Mouse (Mus musculus) spleen, embryonic (tissue): ENCODE data around the gene Lrrc28.
"Not testable (repeated sequence)": the region's sequence is repeated elsewhere in the genome, so short reads cannot be mapped to it uniquely, and the experiment has no call there.

Experiments used
- CTCF ChIA-PET: fragments of 350-600 bp; sonication (Branson Sonifier 250); formaldehyde crosslinking; loops from one replicate; lab custom pipeline; 2022; lab: Charles Lee

The Lrrc28 gene

DNA sequence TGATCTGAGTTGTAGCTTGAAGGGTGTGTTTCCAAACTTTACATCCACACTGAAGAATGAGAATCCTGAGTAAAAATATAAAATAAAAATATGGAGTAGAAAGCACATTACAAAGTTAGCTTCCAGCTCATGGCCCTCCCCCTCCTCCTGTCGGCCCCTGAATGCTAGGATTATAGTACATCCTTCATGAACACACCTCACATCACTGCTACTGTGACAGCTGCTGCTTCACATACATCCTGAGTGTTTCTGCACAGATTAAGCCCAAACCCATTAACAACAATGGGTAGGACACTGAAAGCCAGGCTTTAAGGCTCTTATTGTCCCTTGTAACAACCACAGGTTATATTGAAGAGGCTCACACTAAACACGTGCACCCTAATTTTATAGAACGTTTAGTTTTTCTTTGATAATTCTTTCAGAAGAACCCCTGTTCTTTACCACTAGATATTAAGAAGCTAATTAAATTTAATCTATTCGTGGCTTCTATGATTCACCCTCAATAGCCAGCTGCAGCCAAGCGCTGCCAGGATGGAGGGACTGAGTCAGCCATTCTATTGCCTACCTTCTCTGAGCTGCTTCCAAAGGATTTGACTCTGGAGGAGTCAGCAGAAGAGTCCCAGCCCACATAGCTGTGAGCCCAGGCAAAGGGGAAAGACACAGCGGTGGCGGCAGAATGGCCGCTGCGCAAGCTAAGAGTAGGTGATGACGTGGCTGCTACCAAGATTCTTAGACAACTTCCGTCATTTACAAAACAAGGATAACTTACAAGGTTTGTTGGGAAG, 108.3 kb downstream of the Lrrc28 start:
- CTCF ChIA-PET = no interaction called here

- CTCF ChIA-PET = no interaction called here
Measured at GRCm38 (mm10) chr7:67535941-67536340, 109.1 kb downstream of the Lrrc28 start.

GRCm38 (mm10) chr7:67530981-67531380, 114.1 kb downstream of the Lrrc28 start:
- CTCF ChIA-PET = no interaction called here

- CTCF ChIA-PET = no interaction called here
Measured at GRCm38 (mm10) chr7:67529381-67529780, 115.7 kb downstream of the Lrrc28 start.

- CTCF ChIA-PET = no interaction called here
Measured at GRCm38 (mm10) chr7:67528821-67529221, 116.2 kb downstream of the Lrrc28 start.

- CTCF ChIA-PET = no interaction called here
Measured at GRCm38 (mm10) chr7:67528063-67528811, 116.8 kb downstream of the Lrrc28 start.

- CTCF ChIA-PET = no interaction called here
Measured at GRCm38 (mm10) chr7:67525886-67526580, 119.0 kb downstream of the Lrrc28 start.

DNA sequence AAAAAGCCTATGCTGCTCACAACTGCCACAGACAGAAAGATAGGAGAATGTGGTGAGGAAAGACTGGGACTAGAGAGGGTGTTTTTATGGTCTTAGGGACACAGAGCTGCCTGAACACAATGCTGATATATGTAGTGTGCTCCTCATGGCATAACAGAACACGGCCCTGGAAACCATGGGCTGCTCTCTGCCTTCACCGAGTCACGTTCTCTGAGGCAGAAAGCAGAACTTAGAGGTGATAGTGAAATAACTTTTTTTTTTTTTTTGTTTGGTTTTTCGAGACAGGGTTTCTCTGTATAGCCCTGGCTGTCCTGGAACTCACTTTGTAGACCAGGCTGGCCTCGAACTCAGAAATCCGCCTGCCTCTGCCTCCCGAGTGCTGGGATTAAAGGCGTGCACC, 121.0 kb downstream of the Lrrc28 start:
- CTCF ChIA-PET = not testable (repeated sequence)

- CTCF ChIA-PET = no interaction called here
Measured at GRCm38 (mm10) chr7:67523400-67523799, 121.7 kb downstream of the Lrrc28 start.

DNA sequence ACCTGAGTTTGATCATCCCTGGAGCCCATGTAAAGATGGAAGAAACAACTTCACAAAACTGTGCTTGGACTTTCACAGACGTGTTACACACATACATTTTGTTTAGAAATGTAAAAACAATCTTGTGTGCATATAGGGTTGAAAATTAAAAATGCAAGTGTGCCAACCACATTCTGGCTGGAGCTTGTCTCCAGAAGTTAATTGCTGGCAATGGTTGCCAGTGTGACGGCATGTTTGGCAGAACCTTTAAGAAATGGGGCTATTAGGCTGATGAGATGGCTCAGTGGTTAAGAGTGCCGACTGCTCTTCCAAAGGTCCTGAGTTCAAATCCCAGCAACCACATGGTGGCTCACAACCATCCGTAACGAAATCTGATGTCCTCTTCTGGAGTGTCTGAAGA, 123.3 kb downstream of the Lrrc28 start:
- CTCF ChIA-PET = interaction anchor here (0.6 kb wide), 1 partner anchor 255 kb away, joined by 6 read pairs; no protein-coding TSS in a partner anchor

- CTCF ChIA-PET = no interaction called here
Measured at GRCm38 (mm10) chr7:67520959-67521358, 124.1 kb downstream of the Lrrc28 start.

DNA sequence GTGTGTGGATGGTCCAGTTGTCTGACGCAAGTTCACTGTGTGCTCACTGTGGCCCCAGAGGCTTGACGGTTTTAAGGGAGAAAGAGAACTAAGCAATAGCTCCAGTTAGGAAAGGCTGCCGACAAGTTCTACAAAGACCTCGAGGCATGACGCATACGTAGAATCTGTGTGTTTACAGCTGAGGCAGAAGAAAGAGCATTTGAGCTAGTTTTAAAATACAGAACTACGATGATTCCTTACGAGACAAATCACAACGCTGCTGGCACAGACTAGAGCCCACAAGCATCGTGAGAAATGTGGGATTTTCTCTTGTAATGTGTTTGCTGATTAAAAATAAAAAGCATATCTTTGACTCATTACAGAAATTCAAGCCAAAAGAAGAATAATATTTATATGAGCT, 125.1 kb downstream of the Lrrc28 start:
- CTCF ChIA-PET = interaction anchor here (0.5 kb wide), 1 partner anchor 183 kb away, joined by 6 read pairs; no protein-coding TSS in a partner anchor

DNA sequence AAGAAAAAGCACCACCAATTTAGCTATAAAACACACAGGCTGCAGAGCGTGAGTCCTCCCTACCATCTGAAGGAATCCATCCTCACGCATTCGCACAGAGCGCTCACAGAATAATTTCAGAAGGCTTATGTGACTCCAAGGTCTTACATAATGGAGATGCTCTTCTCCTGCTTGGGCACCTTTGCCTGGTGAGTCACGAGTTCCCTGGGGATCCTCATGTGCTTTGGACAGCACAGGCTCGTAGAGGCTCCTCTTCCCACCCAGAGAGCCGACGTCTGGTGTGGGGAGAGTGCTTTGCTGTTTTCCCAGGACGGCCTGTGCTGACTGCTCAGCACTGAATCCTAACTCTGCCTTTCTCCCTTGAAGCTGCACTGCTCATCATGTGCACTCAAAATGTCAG, 129.4 kb downstream of the Lrrc28 start:
- CTCF ChIA-PET = no interaction called here

DNA sequence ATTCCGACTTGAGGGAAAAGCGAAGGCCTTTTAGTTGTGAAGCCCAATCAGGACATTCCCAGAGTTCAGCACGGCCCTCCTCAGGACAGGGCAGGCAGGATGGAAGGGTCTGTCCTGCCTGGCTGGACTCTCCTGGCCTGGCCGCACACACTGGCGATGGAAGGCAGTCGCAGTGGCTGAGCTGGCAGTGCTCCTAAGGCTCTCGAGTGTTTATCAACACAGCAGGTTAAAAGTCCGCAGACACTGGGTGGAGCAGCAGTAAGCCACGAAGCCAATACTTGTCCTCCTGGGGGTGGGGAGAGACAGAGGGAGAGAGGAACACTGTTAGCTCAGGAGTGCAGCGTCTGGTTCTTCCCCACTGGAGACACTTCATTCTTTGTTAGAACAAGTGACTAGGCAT, 130.2 kb downstream of the Lrrc28 start:
- CTCF ChIA-PET = no interaction called here

DNA sequence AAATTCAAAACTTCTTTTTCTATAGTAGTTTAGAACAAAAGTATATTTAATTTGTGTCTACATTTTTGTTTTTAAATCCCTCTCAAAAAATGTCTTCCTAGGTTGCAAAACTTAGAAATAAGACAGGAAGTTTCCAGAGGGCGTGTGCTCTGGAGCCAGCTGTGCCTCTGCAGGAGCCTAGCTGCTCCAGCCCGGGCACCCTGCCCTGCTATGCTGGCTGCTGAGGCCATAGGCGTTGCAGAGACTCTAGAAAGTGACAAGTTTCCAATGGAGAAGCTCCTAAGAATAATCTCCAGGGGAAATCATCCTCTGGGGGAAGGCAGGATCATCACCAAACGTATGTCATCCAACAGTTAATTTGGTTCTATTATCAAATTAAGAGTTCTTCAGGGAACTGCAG, 130.7 kb downstream of the Lrrc28 start:
- CTCF ChIA-PET = no interaction called here

DNA sequence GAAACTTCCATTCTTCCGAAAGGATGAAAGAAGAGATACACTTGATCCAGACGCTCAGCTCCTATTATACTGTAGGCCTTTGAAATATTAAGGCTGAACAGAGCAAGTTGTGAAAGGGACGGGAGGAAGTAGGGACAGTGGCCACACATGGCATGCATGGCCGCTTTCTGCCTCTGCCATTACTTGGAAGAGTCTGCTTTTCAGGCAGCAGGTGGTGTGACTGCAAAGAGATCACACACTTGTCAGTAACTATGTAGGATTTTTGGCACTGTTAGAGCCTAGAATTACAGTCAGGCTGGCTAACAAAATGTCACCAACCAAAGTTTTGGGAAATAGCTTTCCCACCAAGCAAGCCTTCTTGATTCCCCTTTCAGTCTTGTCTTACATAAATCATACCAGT, 131.4 kb downstream of the Lrrc28 start:
- CTCF ChIA-PET = no interaction called here

DNA sequence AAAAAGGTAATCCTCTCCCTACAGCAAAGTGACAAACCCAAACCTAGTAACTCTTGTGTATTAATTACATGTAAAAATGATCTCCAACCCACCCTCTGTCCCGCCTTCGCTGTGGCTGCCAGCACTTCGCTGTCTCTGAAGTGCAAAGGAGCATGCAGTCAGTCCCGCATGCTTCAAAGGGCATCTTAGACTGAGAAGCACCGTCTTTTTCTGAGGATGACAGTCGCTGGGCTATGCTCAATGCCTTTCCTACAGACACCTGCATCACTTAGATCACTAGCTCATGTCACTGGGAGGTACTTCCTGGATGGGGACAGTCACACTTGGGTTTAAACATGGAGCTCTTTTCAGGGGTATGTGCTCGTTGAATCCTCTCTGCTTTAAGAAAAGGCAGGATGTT, 133.5 kb downstream of the Lrrc28 start:
- CTCF ChIA-PET = no interaction called here

GRCm38 (mm10) chr7:67503281-67504010, 141.6 kb downstream of the Lrrc28 start:
- CTCF ChIA-PET = interaction anchor here (0.6 kb wide), 1 partner anchor 847 kb away, joined by 3 read pairs; no protein-coding TSS in a partner anchor

GRCm38 (mm10) chr7:67502631-67503030, 142.4 kb downstream of the Lrrc28 start:
- CTCF ChIA-PET = no interaction called here

GRCm38 (mm10) chr7:67500878-67501277, 144.2 kb downstream of the Lrrc28 start:
- CTCF ChIA-PET = no interaction called here

- CTCF ChIA-PET = no interaction called here
Measured at GRCm38 (mm10) chr7:67500076-67500828, 144.8 kb downstream of the Lrrc28 start.
